Mouse (Mus musculus) kidney, adult 2 months (tissue): ENCODE measurements around the gene Gm21083.
"Not testable (repeated sequence)": the region's sequence is repeated elsewhere in the genome, so short reads cannot be mapped to it uniquely, and the experiment has no call there.

Experiments used
- CTCF ChIP-seq: fragments of 200-500 bp; conservative IDR thresholded peaks from 2 replicates; pipeline ENCODE4 v1.5.1; 2011; ENCODE audit warnings: low read depth, mild to moderate bottlenecking, control low read depth, low read length, moderate library complexity, mixed read lengths; ENCODE audit not compliant: insufficient read depth, insufficient read length
- POLR2A ChIP-seq: fragments of 200-500 bp; IDR thresholded peaks from one replicate; pipeline ENCODE4 v1.6.1; 2011; ENCODE audit warnings: low read depth, low read length, control low read depth

DNA sequence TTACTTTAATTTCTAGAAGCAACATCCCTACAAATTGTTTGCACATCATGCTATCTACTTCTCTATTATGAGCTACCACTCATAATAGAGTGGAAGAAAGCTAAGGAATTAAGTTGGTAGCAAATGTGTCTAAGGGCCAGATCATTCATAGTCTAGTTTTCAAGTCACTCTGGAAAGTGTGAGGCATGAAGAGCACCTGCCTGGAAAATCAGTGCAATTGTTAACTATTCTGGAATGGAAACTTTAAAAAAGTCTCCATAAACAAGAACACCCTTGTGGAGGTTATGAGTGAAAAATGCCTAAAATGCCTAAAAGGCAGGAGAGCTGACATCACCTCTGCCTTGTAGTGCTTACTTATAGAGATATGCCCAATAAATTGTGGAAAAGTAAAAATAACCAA lies 3.4 kb upstream of the Gm21083 start:
- TF ChIP-seq CTCF, POLR2A: not testable (repeated sequence)
